Mouse (Mus musculus): Measurements from ENCODE around the gene Txndc5. TPM values are rescaled to one million over a fixed set of nuclear protein-coding genes. Genes with fewer than 3 reads are reported as not detected.

Gene Txndc5
- polyA plus RNA-seq, 1 experiment = 49.4 TPM

DNA sequence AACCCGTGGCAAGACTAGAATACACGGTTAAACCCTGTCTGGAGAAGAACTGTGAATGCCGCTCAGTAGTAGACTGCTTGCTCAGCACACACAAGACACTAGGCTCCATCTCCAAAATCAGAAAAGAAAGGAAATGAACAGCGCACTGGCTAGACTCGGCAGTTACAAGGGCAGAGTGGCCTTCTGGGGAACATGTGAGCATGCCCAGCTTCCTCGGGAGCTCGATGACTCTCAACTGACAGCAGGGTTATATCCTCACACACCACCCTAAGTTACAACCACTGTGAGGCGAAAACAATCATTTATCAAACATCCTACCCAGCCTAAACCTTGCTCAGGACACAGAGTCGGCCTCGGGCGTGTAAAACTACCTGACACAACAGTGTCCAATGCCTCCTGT, 8.3 kb downstream of the Txndc5 start:
- Histone ChIP-seq H3K4me1 (replicated peaks; ENCODE audit: control insufficient read depth, insufficient read depth, low read length) (no peaks in the 10 kb centered on the region), H3K4me3 (ENCODE audit: control insufficient read depth, insufficient read depth, low read length) (no peak overlapping the region), H3K27me3 (ENCODE audit: control insufficient read depth, insufficient read depth, low read length) (no peaks in the 10 kb centered on the region), H3K27ac (ENCODE audit: control insufficient read depth, insufficient read depth, low read length) (no peak overlapping the region), H3K36me3 (ENCODE audit: control insufficient read depth, insufficient read depth, low read length) (peaks cover 13% of the 10 kb centered on the region)
- no peak for TF ChIP-seq CTCF (IDR thresholded peaks at IDR 0.05; ENCODE audit: borderline replicate concordance, control insufficient read depth, extremely low read depth, insufficient read depth, low read length, poor library complexity)
- WGBS = 96% methylated on average over 11 of the region's 11 CpGs
- DNase-seq = no peak

DNA sequence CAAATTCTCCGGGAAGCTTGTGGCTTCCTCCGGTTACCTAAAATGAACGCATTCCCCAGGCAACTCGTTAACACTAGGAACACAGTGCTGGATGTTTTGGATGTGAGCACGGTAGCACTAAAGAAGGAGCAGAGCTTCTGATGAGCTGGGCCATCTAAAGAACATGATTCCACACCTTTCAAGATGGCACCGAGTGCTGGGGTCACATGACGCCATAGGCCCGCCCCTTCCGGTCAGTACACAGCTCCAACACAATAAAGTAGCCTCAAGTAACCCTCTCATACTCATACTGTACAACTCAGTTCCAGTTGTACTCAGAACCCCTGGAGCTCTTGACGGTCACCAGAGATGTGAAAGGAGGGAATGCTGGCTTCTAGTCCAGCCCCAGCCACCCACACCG, 12.0 kb downstream of the Txndc5 start:
- H3K27ac ChIP-seq (ENCODE audit: control insufficient read depth, insufficient read depth, low read length) = no peak overlapping the region
- no peak for TF ChIP-seq CTCF (IDR thresholded peaks at IDR 0.05; ENCODE audit: borderline replicate concordance, control insufficient read depth, extremely low read depth, insufficient read depth, low read length, poor library complexity)
- no peak for TF ChIP-seq POLR2A (IDR thresholded peaks at IDR 0.05; ENCODE audit: control insufficient read depth, extremely low read depth, insufficient read depth, low read length, poor library complexity)
- 97% methylated on average over 11 of the region's 11 CpGs for WGBS

DNA sequence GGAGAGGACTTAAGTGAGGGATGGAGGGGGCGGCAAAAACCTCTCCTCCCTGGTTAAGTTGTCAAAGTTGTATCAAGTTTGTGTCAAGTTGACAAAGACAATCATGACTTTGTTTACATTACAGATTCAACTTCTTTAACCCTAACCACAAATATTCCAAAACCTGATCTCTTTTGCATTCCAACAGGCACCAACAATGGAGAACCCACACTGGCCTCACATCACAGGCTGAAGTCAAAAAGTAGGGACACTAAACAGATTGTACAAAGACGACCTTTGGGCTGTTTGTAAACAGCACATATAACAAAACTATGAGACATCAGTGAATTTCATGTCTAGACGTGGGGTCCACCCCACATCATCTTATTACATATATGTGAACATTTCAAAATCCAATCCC, 12.8 kb downstream of the Txndc5 start:
- no peak overlapping the region for H3K4me3 ChIP-seq (ENCODE audit: control insufficient read depth, insufficient read depth, low read length)
- no peak overlapping the region for H3K27ac ChIP-seq (ENCODE audit: control insufficient read depth, insufficient read depth, low read length)
- peaks cover 23% of the 10 kb centered on the region for H3K36me3 ChIP-seq (ENCODE audit: control insufficient read depth, insufficient read depth, low read length)
- TF ChIP-seq POLR2A (IDR thresholded peaks at IDR 0.05; ENCODE audit: control insufficient read depth, extremely low read depth, insufficient read depth, low read length, poor library complexity) (no peak), CTCF (IDR thresholded peaks at IDR 0.05; ENCODE audit: borderline replicate concordance, control insufficient read depth, extremely low read depth, insufficient read depth, low read length, poor library complexity) (no peak)
- H3K4me1 ChIP-seq (replicated peaks; ENCODE audit: control insufficient read depth, insufficient read depth, low read length) = no peaks in the 10 kb centered on the region
- DNase-seq = no peak
- H3K27me3 ChIP-seq (ENCODE audit: control insufficient read depth, insufficient read depth, low read length) = no peaks in the 10 kb centered on the region
- 95% methylated on average over 3 of the region's 3 CpGs for WGBS

More for the DNA sequence above, 12.0 kb downstream of the Txndc5 start:
- Histone ChIP-seq H3K4me3 (ENCODE audit: control insufficient read depth, insufficient read depth, low read length) (no peak overlapping the region), H3K27me3 (ENCODE audit: control insufficient read depth, insufficient read depth, low read length) (no peaks in the 10 kb centered on the region), H3K36me3 (ENCODE audit: control insufficient read depth, insufficient read depth, low read length) (peaks cover 23% of the 10 kb centered on the region), H3K4me1 (replicated peaks; ENCODE audit: control insufficient read depth, insufficient read depth, low read length) (no peaks in the 10 kb centered on the region)
- DNase-seq = no peak

DNA sequence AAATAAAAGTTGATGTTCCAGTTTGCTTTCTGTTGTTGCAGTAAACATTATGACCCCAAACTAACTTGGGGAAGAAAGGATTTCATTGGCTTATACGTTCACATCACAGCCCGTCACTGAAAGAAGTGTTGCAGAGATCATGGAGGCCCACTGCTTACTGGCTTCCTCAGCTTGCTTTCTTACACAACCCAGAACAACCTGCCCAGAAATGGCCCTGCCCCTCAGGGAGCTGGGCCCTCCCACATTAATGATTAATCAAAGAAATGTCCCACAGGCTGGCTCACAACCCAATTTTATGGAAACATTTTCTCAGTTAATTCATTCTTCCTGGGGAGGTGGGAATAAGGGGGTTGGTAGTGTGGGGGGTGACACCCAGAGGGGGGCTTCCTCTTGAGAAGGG, 13.2 kb downstream of the Txndc5 start:
- Histone ChIP-seq H3K27me3 (ENCODE audit: control insufficient read depth, insufficient read depth, low read length) (no peaks in the 10 kb centered on the region), H3K4me3 (ENCODE audit: control insufficient read depth, insufficient read depth, low read length) (no peak overlapping the region), H3K27ac (ENCODE audit: control insufficient read depth, insufficient read depth, low read length) (no peak overlapping the region), H3K36me3 (ENCODE audit: control insufficient read depth, insufficient read depth, low read length) (peaks cover 25% of the 10 kb centered on the region), H3K4me1 (replicated peaks; ENCODE audit: control insufficient read depth, insufficient read depth, low read length) (no peaks in the 10 kb centered on the region)
- WGBS = 100% methylated on average over 2 of the region's 2 CpGs
- no peak for TF ChIP-seq CTCF (IDR thresholded peaks at IDR 0.05; ENCODE audit: borderline replicate concordance, control insufficient read depth, extremely low read depth, insufficient read depth, low read length, poor library complexity)
- TF ChIP-seq POLR2A (IDR thresholded peaks at IDR 0.05; ENCODE audit: control insufficient read depth, extremely low read depth, insufficient read depth, low read length, poor library complexity) = no peak
- no peak for DNase-seq

DNA sequence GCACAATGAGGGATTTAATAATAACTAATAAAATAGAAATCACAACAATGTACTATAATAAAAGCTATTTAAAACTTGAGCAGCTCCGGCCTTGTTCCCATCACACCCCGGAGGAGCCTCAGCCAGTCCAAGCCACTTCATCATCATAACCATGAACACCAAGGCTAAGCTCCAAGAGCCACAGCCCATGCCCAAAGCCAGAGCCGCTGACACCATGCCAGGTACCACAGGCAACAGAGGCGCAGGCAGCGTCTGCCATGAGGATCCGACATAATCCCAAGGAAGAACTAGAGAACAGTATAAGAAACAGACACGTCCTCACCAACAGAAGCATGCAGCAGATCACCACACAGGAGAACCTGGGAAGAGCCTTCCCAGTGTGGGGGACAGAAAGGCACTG, 14.7 kb downstream of the Txndc5 start:
- no peaks in the 10 kb centered on the region for H3K4me1 ChIP-seq (replicated peaks; ENCODE audit: control insufficient read depth, insufficient read depth, low read length)
- H3K36me3 ChIP-seq (ENCODE audit: control insufficient read depth, insufficient read depth, low read length) = peaks cover 29% of the 10 kb centered on the region
- TF ChIP-seq CTCF (IDR thresholded peaks at IDR 0.05; ENCODE audit: borderline replicate concordance, control insufficient read depth, extremely low read depth, insufficient read depth, low read length, poor library complexity) (no peak), POLR2A (IDR thresholded peaks at IDR 0.05; ENCODE audit: control insufficient read depth, extremely low read depth, insufficient read depth, low read length, poor library complexity) (no peak)
- no peak overlapping the region for H3K4me3 ChIP-seq (ENCODE audit: control insufficient read depth, insufficient read depth, low read length)
- 97% methylated on average over 7 of the region's 7 CpGs for WGBS
- H3K27ac ChIP-seq (ENCODE audit: control insufficient read depth, insufficient read depth, low read length) = no peak overlapping the region
- no peak for DNase-seq
- H3K27me3 ChIP-seq (ENCODE audit: control insufficient read depth, insufficient read depth, low read length) = no peaks in the 10 kb centered on the region

DNA sequence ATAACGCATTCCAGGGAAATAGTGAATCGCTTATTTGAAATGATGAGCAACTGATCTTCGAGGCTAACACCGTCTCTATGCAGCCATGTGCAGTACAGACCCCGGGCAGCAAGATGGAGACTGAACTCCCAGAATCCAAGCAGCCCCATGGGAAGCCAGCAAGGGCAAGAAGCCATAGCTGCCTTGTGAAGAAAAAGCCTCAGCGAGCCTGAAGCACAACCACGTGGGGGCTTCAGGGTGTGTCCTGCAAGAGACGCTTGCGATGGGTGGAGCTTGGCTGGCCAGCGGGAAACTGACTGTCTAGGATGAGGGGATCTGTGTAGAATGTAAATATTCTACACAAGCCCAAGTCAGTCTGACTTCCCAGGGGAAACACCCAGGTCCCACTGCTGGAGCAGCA, 16.6 kb downstream of the Txndc5 start:
- Histone ChIP-seq H3K36me3 (ENCODE audit: control insufficient read depth, insufficient read depth, low read length) (peaks cover 28% of the 10 kb centered on the region), H3K27me3 (ENCODE audit: control insufficient read depth, insufficient read depth, low read length) (no peaks in the 10 kb centered on the region), H3K4me1 (replicated peaks; ENCODE audit: control insufficient read depth, insufficient read depth, low read length) (no peaks in the 10 kb centered on the region), H3K27ac (ENCODE audit: control insufficient read depth, insufficient read depth, low read length) (no peak overlapping the region), H3K4me3 (ENCODE audit: control insufficient read depth, insufficient read depth, low read length) (no peak overlapping the region)
- no peak for DNase-seq
- WGBS = 97% methylated on average over 10 of the region's 10 CpGs
- no peak for TF ChIP-seq CTCF (IDR thresholded peaks at IDR 0.05; ENCODE audit: borderline replicate concordance, control insufficient read depth, extremely low read depth, insufficient read depth, low read length, poor library complexity)

DNA sequence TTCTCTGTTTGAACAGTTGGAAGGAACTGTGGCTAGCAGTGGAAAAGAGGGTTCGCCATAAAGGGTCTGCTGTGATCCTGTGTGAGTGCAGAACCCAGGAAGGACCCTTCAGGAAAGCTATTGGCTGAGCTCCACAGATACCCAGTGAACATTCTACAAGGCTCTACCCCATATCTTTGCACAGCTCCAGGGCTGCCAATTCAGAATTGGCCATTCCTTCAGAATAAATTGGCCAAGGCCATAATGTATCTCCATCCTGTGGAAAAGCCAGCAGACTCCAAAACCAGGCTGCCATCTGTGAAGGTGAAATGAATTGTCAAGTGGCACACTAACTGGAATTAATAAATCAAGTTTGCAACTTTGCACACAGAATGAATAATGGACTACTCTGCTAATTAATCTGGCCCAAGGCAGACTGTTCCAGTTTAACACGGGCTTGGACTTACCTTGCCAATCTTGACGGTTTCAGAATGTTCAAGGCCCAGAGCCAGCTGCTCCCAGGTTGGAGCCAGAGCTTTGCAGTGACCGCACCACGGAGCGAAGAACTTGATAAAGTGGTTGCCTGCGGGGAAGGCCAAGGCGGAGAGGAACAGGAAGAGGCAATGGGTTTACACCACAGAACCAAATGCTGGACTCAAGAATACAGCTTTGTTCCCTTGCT, 18.8 kb downstream of the Txndc5 start:
- WGBS = 97% methylated on average over 8 of the region's 8 CpGs
- H3K4me1 ChIP-seq (replicated peaks; ENCODE audit: control insufficient read depth, insufficient read depth, low read length) = no peaks in the 10 kb centered on the region
- no peak overlapping the region for H3K27ac ChIP-seq (ENCODE audit: control insufficient read depth, insufficient read depth, low read length)
- no peak overlapping the region for H3K4me3 ChIP-seq (ENCODE audit: control insufficient read depth, insufficient read depth, low read length)
- H3K27me3 ChIP-seq (ENCODE audit: control insufficient read depth, insufficient read depth, low read length) = no peaks in the 10 kb centered on the region
- DNase-seq = no peak
- TF ChIP-seq POLR2A (IDR thresholded peaks at IDR 0.05; ENCODE audit: control insufficient read depth, extremely low read depth, insufficient read depth, low read length, poor library complexity) = no peak
- no peak for TF ChIP-seq CTCF (IDR thresholded peaks at IDR 0.05; ENCODE audit: borderline replicate concordance, control insufficient read depth, extremely low read depth, insufficient read depth, low read length, poor library complexity)
- H3K36me3 ChIP-seq (ENCODE audit: control insufficient read depth, insufficient read depth, low read length) = peaks cover 25% of the 10 kb centered on the region

All from thymus, adult 2 months (tissue).